Mouse (Mus musculus) lung, postnatal 0 days (tissue): ENCODE results near the gene Tsku.

Experiments used
- CTCF ChIP-seq: IDR thresholded peaks from 2 replicates; pipeline ENCODE4 v1.5.1; 2016; ENCODE audit warnings: antibody characterized with exemption, mild to moderate bottlenecking
- EP300 ChIP-seq: IDR thresholded peaks from 2 replicates; pipeline ENCODE4 v1.6.1; 2016; ENCODE audit warnings: antibody characterized with exemption, mild to moderate bottlenecking, control low read depth

- no peak for TF ChIP-seq CTCF
- no peak for TF ChIP-seq EP300
These were observed 9.6 kb downstream of the Tsku start for GRCm38 (mm10) chr7:98351523-98351922.
